Mouse (Mus musculus): ENCODE measurements around the gene Rcan3. TPM values are rescaled to one million over a fixed set of nuclear protein-coding genes. Genes with fewer than 3 reads are reported as not detected.

Gene Rcan3
- polyA plus RNA-seq, 1 experiment, result 9.2 TPM

GRCm38 (mm10) chr4:135426587-135426986, 7.1 kb downstream of the Rcan3 start:
- H3K27me3 ChIP-seq (ENCODE audit: control insufficient read depth, insufficient read depth, insufficient read length), result no peaks in the 10 kb centered on the region
- no peaks in the 10 kb centered on the region for H3K36me3 ChIP-seq (ENCODE audit: control insufficient read depth, insufficient read depth)
- H3ac ChIP-seq (ENCODE audit: control insufficient read depth, insufficient read length, low read depth), result no peak overlapping the region
- no peaks in the 10 kb centered on the region for H3K79me3 ChIP-seq (ENCODE audit: low read depth)
- TF ChIP-seq MAX (IDR thresholded peaks at IDR 0.05) (no peak), CEBPB (IDR thresholded peaks at IDR 0.05; ENCODE audit: low read depth) (no peak), MYOD1 (IDR thresholded peaks at IDR 0.05; ENCODE audit: control insufficient read depth, insufficient read length, low read depth) (no peak), CTCF (IDR thresholded peaks at IDR 0.05; ENCODE audit: control insufficient read depth, insufficient read depth, insufficient read length) (no peak), FOSL1 (IDR thresholded peaks at IDR 0.05; ENCODE audit: insufficient read depth, low read length, poor library complexity, severe bottlenecking) (no peak), MYOG (IDR thresholded peaks at IDR 0.05; ENCODE audit: control insufficient read depth, extremely low read depth, insufficient read length) (no peak), USF1 (IDR thresholded peaks at IDR 0.05; ENCODE audit: low read depth) (no peak)
- no peaks in the 10 kb centered on the region for H3K79me2 ChIP-seq (ENCODE audit: control insufficient read depth, insufficient read depth)
- H3K4me3 ChIP-seq (ENCODE audit: insufficient read depth, poor library complexity, severe bottlenecking), result no peak overlapping the region

GRCm38 (mm10) chr4:135425625-135426024, 8.0 kb downstream of the Rcan3 start:
- H3K4me3 ChIP-seq (ENCODE audit: insufficient read depth, poor library complexity, severe bottlenecking), result no peak overlapping the region
- no peak overlapping the region for H3ac ChIP-seq (ENCODE audit: control insufficient read depth, insufficient read length, low read depth)
- no peaks in the 10 kb centered on the region for H3K27me3 ChIP-seq (ENCODE audit: control insufficient read depth, insufficient read depth, insufficient read length)
- no peaks in the 10 kb centered on the region for H3K79me3 ChIP-seq (ENCODE audit: low read depth)
- no peaks in the 10 kb centered on the region for H3K79me2 ChIP-seq (ENCODE audit: control insufficient read depth, insufficient read depth)
- H3K36me3 ChIP-seq (ENCODE audit: control insufficient read depth, insufficient read depth), result no peaks in the 10 kb centered on the region
- TF ChIP-seq CTCF (IDR thresholded peaks at IDR 0.05; ENCODE audit: control insufficient read depth, insufficient read depth, insufficient read length), result no peak
- no peak for TF ChIP-seq MYOG (IDR thresholded peaks at IDR 0.05; ENCODE audit: control insufficient read depth, extremely low read depth, insufficient read length)
- TF ChIP-seq USF1 (IDR thresholded peaks at IDR 0.05; ENCODE audit: low read depth), result no peak
- no peak for TF ChIP-seq MYOD1 (IDR thresholded peaks at IDR 0.05; ENCODE audit: control insufficient read depth, insufficient read length, low read depth)
- no peak for TF ChIP-seq CEBPB (IDR thresholded peaks at IDR 0.05; ENCODE audit: low read depth)
- TF ChIP-seq FOSL1 (IDR thresholded peaks at IDR 0.05; ENCODE audit: insufficient read depth, low read length, poor library complexity, severe bottlenecking), result no peak
- no peak for TF ChIP-seq MAX (IDR thresholded peaks at IDR 0.05)

- H3K79me3 ChIP-seq (ENCODE audit: low read depth), result no peaks in the 10 kb centered on the region
- H3ac ChIP-seq (ENCODE audit: control insufficient read depth, insufficient read length, low read depth), result no peak overlapping the region
- no peaks in the 10 kb centered on the region for H3K79me2 ChIP-seq (ENCODE audit: control insufficient read depth, insufficient read depth)
- TF ChIP-seq MAX (IDR thresholded peaks at IDR 0.05), result no peak
- no peak for TF ChIP-seq CEBPB (IDR thresholded peaks at IDR 0.05; ENCODE audit: low read depth)
- TF ChIP-seq CTCF (IDR thresholded peaks at IDR 0.05; ENCODE audit: control insufficient read depth, insufficient read depth, insufficient read length), result no peak
- no peak for TF ChIP-seq USF1 (IDR thresholded peaks at IDR 0.05; ENCODE audit: low read depth)
- TF ChIP-seq MYOG (IDR thresholded peaks at IDR 0.05; ENCODE audit: control insufficient read depth, extremely low read depth, insufficient read length), result no peak
- TF ChIP-seq FOSL1 (IDR thresholded peaks at IDR 0.05; ENCODE audit: insufficient read depth, low read length, poor library complexity, severe bottlenecking), result no peak
- TF ChIP-seq MYOD1 (IDR thresholded peaks at IDR 0.05; ENCODE audit: control insufficient read depth, insufficient read length, low read depth), result no peak
- no peaks in the 10 kb centered on the region for H3K36me3 ChIP-seq (ENCODE audit: control insufficient read depth, insufficient read depth)
- no peaks in the 10 kb centered on the region for H3K27me3 ChIP-seq (ENCODE audit: control insufficient read depth, insufficient read depth, insufficient read length)
- H3K4me3 ChIP-seq (ENCODE audit: insufficient read depth, poor library complexity, severe bottlenecking), result no peak overlapping the region
Measured at GRCm38 (mm10) chr4:135420961-135421360, 12.7 kb downstream of the Rcan3 start.

- TF ChIP-seq USF1 (IDR thresholded peaks at IDR 0.05; ENCODE audit: low read depth), result no peak
- no peak for TF ChIP-seq CTCF (IDR thresholded peaks at IDR 0.05; ENCODE audit: control insufficient read depth, insufficient read depth, insufficient read length)
- TF ChIP-seq MYOD1 (IDR thresholded peaks at IDR 0.05; ENCODE audit: control insufficient read depth, insufficient read length, low read depth), result no peak
- no peak for TF ChIP-seq CEBPB (IDR thresholded peaks at IDR 0.05; ENCODE audit: low read depth)
- no peak for TF ChIP-seq MYOG (IDR thresholded peaks at IDR 0.05; ENCODE audit: control insufficient read depth, extremely low read depth, insufficient read length)
- no peak for TF ChIP-seq FOSL1 (IDR thresholded peaks at IDR 0.05; ENCODE audit: insufficient read depth, low read length, poor library complexity, severe bottlenecking)
- no peak overlapping the region for H3K4me3 ChIP-seq (ENCODE audit: insufficient read depth, poor library complexity, severe bottlenecking)
- no peaks in the 10 kb centered on the region for H3K36me3 ChIP-seq (ENCODE audit: control insufficient read depth, insufficient read depth)
- H3K79me3 ChIP-seq (ENCODE audit: low read depth), result no peaks in the 10 kb centered on the region
- H3ac ChIP-seq (ENCODE audit: control insufficient read depth, insufficient read length, low read depth), result no peak overlapping the region
- no peaks in the 10 kb centered on the region for H3K79me2 ChIP-seq (ENCODE audit: control insufficient read depth, insufficient read depth)
- H3K27me3 ChIP-seq (ENCODE audit: control insufficient read depth, insufficient read depth, insufficient read length), result no peaks in the 10 kb centered on the region
Measured at GRCm38 (mm10) chr4:135420416-135420815, 13.2 kb downstream of the Rcan3 start.

GRCm38 (mm10) chr4:135419996-135420395, 13.7 kb downstream of the Rcan3 start:
- H3K36me3 ChIP-seq (ENCODE audit: control insufficient read depth, insufficient read depth), result no peaks in the 10 kb centered on the region
- no peaks in the 10 kb centered on the region for H3K27me3 ChIP-seq (ENCODE audit: control insufficient read depth, insufficient read depth, insufficient read length)
- TF ChIP-seq MAX (IDR thresholded peaks at IDR 0.05) (no peak), USF1 (IDR thresholded peaks at IDR 0.05; ENCODE audit: low read depth) (no peak), MYOG (IDR thresholded peaks at IDR 0.05; ENCODE audit: control insufficient read depth, extremely low read depth, insufficient read length) (no peak), CEBPB (IDR thresholded peaks at IDR 0.05; ENCODE audit: low read depth) (no peak), CTCF (IDR thresholded peaks at IDR 0.05; ENCODE audit: control insufficient read depth, insufficient read depth, insufficient read length) (no peak), FOSL1 (IDR thresholded peaks at IDR 0.05; ENCODE audit: insufficient read depth, low read length, poor library complexity, severe bottlenecking) (no peak), MYOD1 (IDR thresholded peaks at IDR 0.05; ENCODE audit: control insufficient read depth, insufficient read length, low read depth) (no peak)
- H3ac ChIP-seq (ENCODE audit: control insufficient read depth, insufficient read length, low read depth), result no peak overlapping the region
- H3K79me2 ChIP-seq (ENCODE audit: control insufficient read depth, insufficient read depth), result no peaks in the 10 kb centered on the region
- no peaks in the 10 kb centered on the region for H3K79me3 ChIP-seq (ENCODE audit: low read depth)
- H3K4me3 ChIP-seq (ENCODE audit: insufficient read depth, poor library complexity, severe bottlenecking), result no peak overlapping the region

- no peaks in the 10 kb centered on the region for H3K36me3 ChIP-seq (ENCODE audit: control insufficient read depth, insufficient read depth)
- no peaks in the 10 kb centered on the region for H3K79me2 ChIP-seq (ENCODE audit: control insufficient read depth, insufficient read depth)
- no peak for TF ChIP-seq MYOG (IDR thresholded peaks at IDR 0.05; ENCODE audit: control insufficient read depth, extremely low read depth, insufficient read length)
- TF ChIP-seq USF1 (IDR thresholded peaks at IDR 0.05; ENCODE audit: low read depth), result no peak
- TF ChIP-seq CTCF (IDR thresholded peaks at IDR 0.05; ENCODE audit: control insufficient read depth, insufficient read depth, insufficient read length), result no peak
- TF ChIP-seq FOSL1 (IDR thresholded peaks at IDR 0.05; ENCODE audit: insufficient read depth, low read length, poor library complexity, severe bottlenecking), result no peak
- TF ChIP-seq MAX (IDR thresholded peaks at IDR 0.05), result no peak
- no peak for TF ChIP-seq MYOD1 (IDR thresholded peaks at IDR 0.05; ENCODE audit: control insufficient read depth, insufficient read length, low read depth)
- no peak for TF ChIP-seq CEBPB (IDR thresholded peaks at IDR 0.05; ENCODE audit: low read depth)
- H3K4me3 ChIP-seq (ENCODE audit: insufficient read depth, poor library complexity, severe bottlenecking), result no peak overlapping the region
- no peak overlapping the region for H3ac ChIP-seq (ENCODE audit: control insufficient read depth, insufficient read length, low read depth)
- H3K79me3 ChIP-seq (ENCODE audit: low read depth), result no peaks in the 10 kb centered on the region
- H3K27me3 ChIP-seq (ENCODE audit: control insufficient read depth, insufficient read depth, insufficient read length), result no peaks in the 10 kb centered on the region
Measured at GRCm38 (mm10) chr4:135416367-135416766, 17.3 kb downstream of the Rcan3 start.

Data from C2C12 (cell line).